Mouse (Mus musculus) stomach, postnatal 0 days (tissue): Measurements from ENCODE around the gene Psmc1. TPM values are rescaled to one million over a fixed set of nuclear protein-coding genes. Genes with fewer than 3 reads are reported as not detected.

Experiments
- ATAC-seq: fragments of 200-750 bp; cut with Nextera tagmentation; 2 replicates; pipeline ENCODE4 v1.8.0; 2017; ENCODE audit not compliant: low FRiP score, low TSS enrichment
- DNase-seq: peaks from one replicate; pipeline ENCODE4 v3.0.0-alpha.2; 2016; ENCODE audit warnings: low spot score
- H3K27ac ChIP-seq: fragments of 300-500 bp; sonication (generic); replicated peaks from 2 replicates; pipeline ENCODE4 v1.5.1; 2014; ENCODE audit warnings: mild to moderate bottlenecking, control low read depth
- H3K27me3 ChIP-seq: fragments of 300-500 bp; sonication (generic); 2 replicates; pipeline ENCODE4 v1.6.1; 2014; ENCODE audit warnings: low read length; ENCODE audit not compliant: control insufficient read depth, insufficient read depth
- H3K36me3 ChIP-seq: fragments of 300-500 bp; sonication (generic); 2 replicates; pipeline ENCODE4 v1.6.1; 2014; ENCODE audit warnings: low read length, mixed read lengths; ENCODE audit not compliant: control insufficient read depth, insufficient read depth
- H3K4me1 ChIP-seq: fragments of 300-500 bp; sonication (generic); replicated peaks from 2 replicates; pipeline ENCODE4 v1.6.1; 2014; ENCODE audit warnings: antibody characterized with exemption; ENCODE audit not compliant: control insufficient read depth, insufficient read depth
- H3K4me2 ChIP-seq: fragments of 300-500 bp; sonication (generic); replicated peaks from 2 replicates; pipeline ENCODE4 v1.6.1; 2014; ENCODE audit warnings: low read depth, mild to moderate bottlenecking, control low read depth, moderate library complexity
- H3K4me3 ChIP-seq: fragments of 300-500 bp; sonication (generic); 2 replicates; pipeline ENCODE4 v1.5.1; 2014; ENCODE audit warnings: low read depth, low read length, control low read depth
- H3K9ac ChIP-seq: fragments of 300-500 bp; sonication (generic); 2 replicates; pipeline ENCODE4 v1.6.1; 2014; ENCODE audit warnings: mild to moderate bottlenecking, low read length, control low read depth, mixed read lengths
- H3K9me3 ChIP-seq: fragments of 300-500 bp; sonication (generic); 2 replicates; pipeline ENCODE4 v1.6.1; 2016; ENCODE audit warnings: low read length; ENCODE audit not compliant: control insufficient read depth
- CTCF ChIP-seq: IDR thresholded peaks from 2 replicates; pipeline ENCODE4 v1.5.1; 2016; ENCODE audit warnings: antibody characterized with exemption, low read depth, mild to moderate bottlenecking, moderate library complexity
- EP300 ChIP-seq: optimal IDR thresholded peaks from 2 replicates; pipeline ENCODE3; 2016; ENCODE audit warnings: antibody characterized with exemption
- WGBS: fragments of 180-500 bp; shearing (Covaris S2); extraction: QIAGEN DNeasy Blood & Tissue Kit; methylation state at CpG from one replicate; pipeline ENCODE4 v1.1.7; 2014; 5-methylcytosine and 5-hydroxymethylcytosine counted together
- polyA plus RNA-seq: library from polyadenylated mRNA; unstranded; fragments of >200 nt; fragmentation: Nextera tagmentation; extraction: Ambion mirVana; gene quantifications from 2 replicates; pipeline ENCODE4 v1.2.1, GENCODE M21; 2015

Psmc1 gene
- polyA plus RNA-seq, 1 experiment from 2014 or later = 176 TPM

DNA sequence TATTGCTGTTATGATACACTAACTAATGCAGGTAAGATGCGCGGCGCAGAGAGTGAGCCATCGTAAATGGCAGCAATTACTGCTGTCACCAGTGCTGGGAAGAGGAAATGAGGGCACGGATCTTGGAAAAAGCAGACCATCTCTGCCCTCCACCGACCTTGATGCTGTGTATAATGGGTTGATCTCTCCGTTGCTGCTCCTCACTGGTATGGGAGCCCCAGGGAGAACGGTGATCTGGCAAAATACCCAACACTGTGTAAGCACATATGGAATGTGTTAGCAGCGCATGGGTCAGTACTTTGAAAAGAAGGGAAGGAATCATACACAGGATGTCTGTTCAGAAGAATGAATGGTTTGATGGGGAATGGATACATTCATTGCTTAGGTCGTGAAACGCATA is 16.9 kb upstream of the Psmc1 start:
- 80% methylated on average over 11 of the region's 11 CpGs for WGBS

DNA sequence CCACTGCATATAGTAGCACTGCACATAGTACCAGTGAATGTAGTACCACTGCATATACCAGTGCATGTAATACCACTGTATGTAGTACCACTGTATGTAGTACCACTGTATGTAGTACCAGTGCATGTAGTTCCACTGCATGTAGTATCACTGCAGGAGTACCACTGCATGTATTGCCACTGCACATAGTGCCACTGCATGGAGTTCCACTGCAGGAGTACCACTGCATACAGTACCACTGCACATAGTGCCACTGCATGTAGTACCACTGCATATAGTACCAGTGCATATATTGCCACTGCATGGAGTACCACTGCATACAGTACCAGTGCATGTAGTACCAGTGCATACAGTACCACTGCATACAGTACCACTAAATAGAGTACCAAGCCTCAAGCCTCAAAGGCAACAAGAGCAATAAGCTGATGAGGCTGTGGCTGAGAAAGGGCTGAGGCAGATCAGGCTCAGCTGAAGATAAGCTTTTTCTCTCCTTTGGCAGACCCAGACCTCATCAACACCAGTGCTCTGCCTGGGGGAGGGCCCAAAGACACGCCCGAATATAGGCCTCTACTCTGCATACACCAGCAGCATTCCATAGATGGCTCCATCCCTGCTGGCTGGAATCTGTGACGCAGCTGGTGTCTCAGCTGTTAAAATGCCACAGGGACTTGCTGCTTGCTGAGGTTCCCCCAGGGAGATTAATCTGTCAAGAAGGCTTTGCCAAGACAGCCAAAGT is 9.8 kb upstream of the Psmc1 start:
- no peaks in the 10 kb centered on the region for H3K36me3 ChIP-seq
- no peaks in the 10 kb centered on the region for H3K4me1 ChIP-seq
- no peak overlapping the region for H3K4me3 ChIP-seq
- ATAC-seq = 0 out of 2 replicates have a peak, but pooled peaks have one; percentile 20
- H3K4me2 ChIP-seq = no peak overlapping the region
- DNase-seq = no peak
- WGBS = 32% methylated on average over 3 of the region's 3 CpGs
- H3K9me3 ChIP-seq = no peaks in the 10 kb centered on the region
- no peak overlapping the region for H3K27ac ChIP-seq
- no peaks in the 10 kb centered on the region for H3K27me3 ChIP-seq
- TF ChIP-seq CTCF (peak; percentile 6; the same call in 1 of the 2 replicates), EP300 (no peak)
- H3K9ac ChIP-seq = no peak overlapping the region

More for the DNA sequence above, 16.9 kb upstream of the Psmc1 start:
- no peaks in the 10 kb centered on the region for H3K4me1 ChIP-seq
- ATAC-seq (no peak), DNase-seq (no peak)
- no peaks in the 10 kb centered on the region for H3K9me3 ChIP-seq
- no peaks in the 10 kb centered on the region for H3K27me3 ChIP-seq
- no peak overlapping the region for H3K4me2 ChIP-seq
- no peak overlapping the region for H3K9ac ChIP-seq
- TF ChIP-seq CTCF = no peak
- no peak for TF ChIP-seq EP300
- no peaks in the 10 kb centered on the region for H3K36me3 ChIP-seq
- no peak overlapping the region for H3K27ac ChIP-seq
- H3K4me3 ChIP-seq = no peak overlapping the region

- Histone ChIP-seq H3K4me1 (0 out of 2 replicates have a peak, but pooled peaks cover under 1% of the 10 kb centered on the region), H3K36me3 (no peaks in the 10 kb centered on the region), H3K9ac (no peak overlapping the region), H3K9me3 (no peaks in the 10 kb centered on the region), H3K27me3 (no peaks in the 10 kb centered on the region), H3K4me3 (no peak overlapping the region), H3K27ac (no peak overlapping the region), H3K4me2 (no peak overlapping the region)
- 46% methylated on average over 3 of the region's 3 CpGs for WGBS
- ATAC-seq (no peak), DNase-seq (no peak)
- no peak for TF ChIP-seq EP300
- TF ChIP-seq CTCF = no peak
These were observed 9.3 kb upstream of the Psmc1 start for GRCm38 (mm10) chr12:100100707-100101030.

DNA sequence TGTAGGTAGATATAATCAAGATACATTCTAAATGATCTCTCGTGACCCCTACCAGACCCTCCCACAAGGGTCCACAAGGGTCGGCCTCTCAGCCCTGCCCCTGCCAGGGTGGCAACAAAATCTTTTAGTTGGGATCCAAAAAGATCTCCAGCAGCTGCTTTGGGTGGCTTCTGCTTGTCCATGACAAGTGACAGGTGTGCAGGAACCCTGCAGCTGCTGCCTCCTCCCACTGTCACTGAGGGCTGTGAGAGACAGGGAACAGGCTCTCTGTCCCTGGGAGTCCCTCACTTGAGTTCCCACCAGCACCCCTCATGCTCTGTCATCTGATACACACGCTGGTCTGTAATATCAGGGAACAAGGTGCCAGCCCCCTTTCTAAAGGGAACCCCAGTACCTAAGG is 8.3 kb upstream of the Psmc1 start:
- H3K27me3 ChIP-seq = no peaks in the 10 kb centered on the region
- no peak overlapping the region for H3K4me3 ChIP-seq
- H3K36me3 ChIP-seq = no peaks in the 10 kb centered on the region
- no peak overlapping the region for H3K9ac ChIP-seq
- H3K4me2 ChIP-seq = no peak overlapping the region
- no peaks in the 10 kb centered on the region for H3K9me3 ChIP-seq
- H3K4me1 ChIP-seq = 0 out of 2 replicates have a peak, but pooled peaks cover 2% of the 10 kb centered on the region
- DNase-seq (no peak), ATAC-seq (no peak)
- H3K27ac ChIP-seq = no peak overlapping the region
- TF ChIP-seq EP300 (no peak), CTCF (no peak)
- WGBS = 68% methylated on average over 3 of the region's 3 CpGs

DNA sequence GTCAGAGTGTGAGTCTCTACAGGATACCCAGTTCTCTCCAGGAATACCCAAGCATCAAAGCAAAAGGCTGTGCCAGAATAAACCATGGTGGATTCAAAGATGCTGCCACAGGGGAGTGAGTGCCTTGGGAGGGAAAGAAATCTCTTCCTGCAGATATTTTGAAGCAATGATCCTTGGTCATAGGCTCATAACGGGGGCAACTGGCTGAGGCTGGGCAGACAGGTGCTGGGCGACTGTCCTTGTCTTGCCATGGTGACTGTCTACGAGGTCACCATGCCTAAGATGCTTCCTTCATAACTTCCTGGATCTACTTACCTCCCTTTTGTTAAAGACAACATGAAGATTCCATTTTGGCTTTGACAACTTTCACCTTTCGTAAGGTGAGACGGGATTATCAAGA is 5.4 kb upstream of the Psmc1 start:
- ATAC-seq (no peak), DNase-seq (no peak)
- Histone ChIP-seq H3K27me3 (no peaks in the 10 kb centered on the region), H3K36me3 (no peaks in the 10 kb centered on the region), H3K9me3 (no peaks in the 10 kb centered on the region), H3K4me3 (no peak overlapping the region), H3K9ac (no peak overlapping the region), H3K4me2 (no peak overlapping the region), H3K4me1 (0 out of 2 replicates have a peak, but pooled peaks cover 2% of the 10 kb centered on the region), H3K27ac (no peak overlapping the region)
- TF ChIP-seq CTCF = no peak
- TF ChIP-seq EP300 = no peak
- 93% methylated on average over 5 of the region's 5 CpGs for WGBS

DNA sequence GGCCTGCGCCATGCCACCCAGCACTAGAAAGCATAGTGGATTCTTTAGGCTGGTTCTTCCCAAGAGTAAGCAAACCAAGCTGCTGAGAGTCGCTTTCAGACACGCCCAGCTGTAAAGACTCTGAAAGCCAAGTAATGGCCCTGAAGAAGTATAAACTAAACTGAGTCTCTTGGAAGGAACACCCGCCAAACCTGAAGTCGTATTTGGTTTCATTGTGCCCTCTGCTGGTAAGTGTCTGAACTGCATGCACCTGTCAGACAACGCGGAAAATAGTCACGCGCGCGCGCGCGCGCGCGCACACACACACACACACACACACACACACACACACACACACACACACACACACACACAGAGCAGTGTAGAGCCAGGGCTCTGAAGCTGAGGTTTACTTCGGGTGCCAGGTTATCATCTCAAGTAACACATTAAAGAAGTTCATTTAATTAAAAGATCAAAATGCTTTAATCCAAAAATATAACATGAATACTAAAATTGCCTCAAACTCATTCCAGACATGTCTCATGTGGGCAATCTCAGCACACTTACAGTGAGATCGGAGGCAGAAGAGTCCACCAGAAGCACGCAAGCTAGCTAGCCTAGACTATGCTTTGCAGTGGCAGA is 3.6 kb upstream of the Psmc1 start:
- Histone ChIP-seq H3K4me2 (no peak overlapping the region), H3K9ac (no peak overlapping the region), H3K27me3 (no peaks in the 10 kb centered on the region), H3K4me1 (0 out of 2 replicates have a peak, but pooled peaks cover 2% of the 10 kb centered on the region), H3K36me3 (no peaks in the 10 kb centered on the region), H3K27ac (no peak overlapping the region), H3K9me3 (no peaks in the 10 kb centered on the region), H3K4me3 (no peak overlapping the region)
- ATAC-seq = peak; percentile 43; the same call in 1 of the 2 replicates
- peak; percentile 89 for TF ChIP-seq CTCF
- TF ChIP-seq EP300 = no peak
- peak; percentile 83 for DNase-seq
- 10% methylated on average over 20 of the region's 20 CpGs for WGBS
